Mouse (Mus musculus) hindbrain, embryonic 13.5 days (tissue): ENCODE measurements around the gene Prkci. TPM values are rescaled to one million over a fixed set of nuclear protein-coding genes. Genes with fewer than 3 reads are reported as not detected.

Source experiments
- ATAC-seq: fragments of 200-750 bp; cut with Nextera tagmentation; 2 replicates; pipeline ENCODE4 v1.8.0; 2017; ENCODE audit warnings: moderate TSS enrichment; ENCODE audit not compliant: low FRiP score
- H3K27ac ChIP-seq: fragments of 300-500 bp; sonication (generic); 2 replicates; pipeline ENCODE4 v1.5.1; 2015; ENCODE audit warnings: inconsistent platforms, mild to moderate bottlenecking, moderate library complexity
- H3K27me3 ChIP-seq: fragments of 300-500 bp; sonication (generic); 2 replicates; pipeline ENCODE4 v1.6.1; 2015; ENCODE audit warnings: mild to moderate bottlenecking, inconsistent platforms
- H3K36me3 ChIP-seq: fragments of 300-500 bp; sonication (generic); 2 replicates; pipeline ENCODE4 v1.6.1; 2015; ENCODE audit warnings: mild to moderate bottlenecking, inconsistent platforms
- H3K4me1 ChIP-seq: fragments of 300-500 bp; sonication (generic); replicated peaks from 2 replicates; pipeline ENCODE4 v1.6.1; 2015; ENCODE audit warnings: inconsistent platforms
- H3K4me2 ChIP-seq: fragments of 300-500 bp; sonication (generic); 2 replicates; pipeline ENCODE4 v1.6.1; 2015; ENCODE audit warnings: inconsistent platforms, mild to moderate bottlenecking, moderate library complexity
- H3K4me3 ChIP-seq: fragments of 300-500 bp; sonication (generic); 2 replicates; pipeline ENCODE4 v1.5.1; 2015; ENCODE audit warnings: mild to moderate bottlenecking, inconsistent platforms
- H3K9ac ChIP-seq: fragments of 300-500 bp; sonication (generic); 2 replicates; pipeline ENCODE4 v1.6.1; 2015; ENCODE audit warnings: mild to moderate bottlenecking, inconsistent platforms
- H3K9me3 ChIP-seq: fragments of 300-500 bp; sonication (generic); 2 replicates; pipeline ENCODE4 v1.6.1; 2016; ENCODE audit warnings: inconsistent platforms
- WGBS: fragments of 180-500 bp; shearing (Covaris S2); methylation state at CpG from one replicate; pipeline ENCODE4 v1.1.7; 2015; 5-methylcytosine and 5-hydroxymethylcytosine counted together
- polyA plus RNA-seq: library from polyadenylated mRNA; unstranded; fragments of >200 nt; fragmentation: Nextera tagmentation; extraction: Ambion mirVana; gene quantifications from 2 replicates; pipeline ENCODE4 v1.2.1, GENCODE M21; 2015

Gene Prkci
- polyA plus RNA-seq, 1 experiment from 2014 or later, result 23.9 TPM

DNA sequence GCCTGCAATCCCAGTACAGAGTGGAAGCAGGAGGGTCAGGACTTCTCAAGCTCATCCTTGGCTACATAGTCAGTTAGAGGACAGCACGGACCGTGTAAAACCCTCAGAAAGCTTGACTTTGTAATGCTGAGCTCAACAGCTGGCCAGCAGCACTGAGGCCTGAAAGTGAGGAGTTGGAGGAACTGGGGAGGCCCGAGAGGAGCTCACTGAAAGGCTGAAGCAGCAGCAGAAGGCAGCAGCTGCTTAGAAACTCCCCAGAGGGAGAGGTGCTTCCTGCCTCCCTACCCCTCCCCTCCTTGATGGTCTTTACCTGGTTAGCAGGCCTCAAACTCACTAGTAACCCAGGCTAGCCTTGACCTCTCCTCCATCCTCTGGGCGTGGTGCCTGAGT is 4.5 kb downstream of the Prkci start:
- Histone ChIP-seq H3K9ac (0 out of 2 replicates have a peak overlapping the region, but pooled peaks have one; percentile 3), H3K36me3 (no peaks in the 10 kb centered on the region), H3K4me1 (peaks cover 25% of the 10 kb centered on the region), H3K9me3 (no peaks in the 10 kb centered on the region), H3K4me3 (no peak overlapping the region), H3K4me2 (no peak overlapping the region), H3K27ac (no peak overlapping the region), H3K27me3 (no peaks in the 10 kb centered on the region)
- 41% methylated on average over 4 of the region's 4 CpGs for WGBS
- ATAC-seq, result no peak

DNA sequence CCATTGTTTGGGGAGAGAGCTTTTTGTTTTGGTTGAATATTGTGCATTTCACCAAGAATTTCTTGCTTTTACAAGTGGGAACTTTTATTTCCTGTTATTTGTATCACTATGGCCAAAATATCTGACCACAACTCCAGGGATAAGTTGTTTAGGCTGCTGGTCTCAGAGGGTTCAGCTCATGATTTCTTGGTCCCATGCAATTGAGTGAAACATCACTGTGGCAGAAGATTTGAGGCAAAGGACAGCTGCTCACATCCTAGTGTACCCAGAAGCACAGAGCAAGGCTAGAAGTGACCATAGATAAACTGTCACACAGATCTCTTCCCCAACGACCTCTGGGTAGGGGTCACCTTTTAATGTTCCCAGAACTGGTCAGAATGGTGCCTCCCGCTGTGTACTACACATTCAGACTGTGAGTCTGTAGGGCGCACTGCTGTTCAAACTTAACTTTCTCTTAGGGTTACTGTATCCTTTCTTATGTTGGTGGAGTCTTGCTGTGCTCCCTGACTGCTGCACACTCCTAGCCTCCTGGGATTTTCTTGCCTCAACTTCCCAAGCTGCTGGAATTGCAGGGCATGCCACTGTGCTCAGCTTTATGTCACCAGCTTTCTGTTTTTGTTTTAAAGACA is 5.6 kb downstream of the Prkci start:
- no peak overlapping the region for H3K27ac ChIP-seq
- no peaks in the 10 kb centered on the region for H3K9me3 ChIP-seq
- WGBS, result 42% methylated on average over 3 of the region's 3 CpGs
- H3K4me3 ChIP-seq, result no peak overlapping the region
- H3K4me1 ChIP-seq, result peaks cover 25% of the 10 kb centered on the region
- H3K36me3 ChIP-seq, result no peaks in the 10 kb centered on the region
- H3K27me3 ChIP-seq, result no peaks in the 10 kb centered on the region
- H3K4me2 ChIP-seq, result no peak overlapping the region
- ATAC-seq, result no peak
- H3K9ac ChIP-seq, result no peak overlapping the region; the same call in 1 of the 2 replicates

DNA sequence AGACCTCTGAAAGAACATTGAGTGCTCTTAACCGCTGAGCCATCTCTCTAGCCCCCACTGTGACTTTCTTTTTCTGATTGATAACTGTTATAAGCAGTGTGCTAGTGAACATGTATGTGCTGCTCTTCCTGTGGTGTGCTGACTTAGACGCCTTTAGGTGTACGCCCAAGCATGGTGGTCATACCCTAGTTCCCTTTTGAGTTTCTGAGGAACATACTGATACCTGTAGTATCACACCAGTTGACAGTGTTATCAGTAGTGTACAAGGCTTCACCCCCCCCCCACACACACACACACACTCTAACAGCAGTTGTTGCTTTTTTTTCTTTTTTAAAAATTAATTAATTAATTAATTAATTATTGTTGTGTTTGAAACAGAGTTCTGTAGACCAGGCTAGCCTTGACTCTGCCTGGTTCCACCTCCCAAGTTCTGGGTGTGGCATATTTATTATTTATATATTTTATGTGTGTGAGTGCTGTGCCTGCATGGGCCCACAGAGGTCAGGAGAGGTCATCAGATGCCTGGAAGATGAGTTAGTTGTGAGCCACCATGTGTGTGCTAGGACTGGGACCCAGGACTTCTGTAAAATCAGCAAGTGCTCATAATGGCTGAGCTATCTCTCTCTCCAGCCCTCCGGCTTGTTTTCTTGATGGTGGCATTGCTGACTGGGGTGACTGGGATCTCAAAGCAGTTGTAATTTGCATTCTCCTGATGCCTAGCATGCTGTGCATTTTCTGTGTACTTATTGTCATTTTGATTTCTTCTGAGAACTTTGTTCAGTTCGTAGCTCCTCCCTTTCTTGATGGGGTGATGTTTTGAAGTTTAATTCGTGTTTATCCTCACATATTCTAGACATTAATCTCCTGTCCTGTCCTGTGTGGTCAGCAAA is 9.0 kb downstream of the Prkci start:
- WGBS, result 72% methylated on average over 6 of the region's 6 CpGs
- no peak overlapping the region for H3K4me2 ChIP-seq
- peaks cover 13% of the 10 kb centered on the region for H3K4me1 ChIP-seq
- no peak overlapping the region for H3K27ac ChIP-seq
- no peak overlapping the region for H3K9ac ChIP-seq
- H3K36me3 ChIP-seq, result no peaks in the 10 kb centered on the region
- H3K27me3 ChIP-seq, result no peaks in the 10 kb centered on the region
- no peak for ATAC-seq
- no peak overlapping the region for H3K4me3 ChIP-seq
- H3K9me3 ChIP-seq, result no peaks in the 10 kb centered on the region

DNA sequence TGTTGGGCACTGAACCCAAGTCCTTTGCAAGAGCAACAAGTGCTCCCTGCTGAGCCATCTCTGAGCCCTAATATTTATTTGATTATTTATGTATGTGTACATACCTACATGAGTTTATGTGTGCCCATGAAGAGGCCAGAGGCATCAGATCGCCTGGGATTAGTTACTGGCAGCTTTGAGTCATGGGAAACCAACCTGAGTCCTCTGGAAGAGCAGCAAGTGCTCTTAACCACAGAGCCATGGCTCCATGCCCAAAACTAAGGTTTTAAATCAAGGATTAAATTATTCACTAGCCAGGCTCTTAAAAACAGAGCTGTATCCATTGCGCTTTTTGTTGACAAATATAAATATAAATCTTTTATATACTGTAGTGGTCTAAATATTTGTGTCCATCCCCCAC is 18.8 kb downstream of the Prkci start:
- Histone ChIP-seq H3K9ac (no peak overlapping the region), H3K4me2 (no peak overlapping the region), H3K36me3 (no peaks in the 10 kb centered on the region), H3K9me3 (no peaks in the 10 kb centered on the region), H3K27me3 (no peaks in the 10 kb centered on the region), H3K4me3 (no peak overlapping the region), H3K4me1 (peaks cover 22% of the 10 kb centered on the region), H3K27ac (no peak overlapping the region)
- 90% methylated on average over 2 of the region's 2 CpGs for WGBS
- ATAC-seq, result no peak

DNA sequence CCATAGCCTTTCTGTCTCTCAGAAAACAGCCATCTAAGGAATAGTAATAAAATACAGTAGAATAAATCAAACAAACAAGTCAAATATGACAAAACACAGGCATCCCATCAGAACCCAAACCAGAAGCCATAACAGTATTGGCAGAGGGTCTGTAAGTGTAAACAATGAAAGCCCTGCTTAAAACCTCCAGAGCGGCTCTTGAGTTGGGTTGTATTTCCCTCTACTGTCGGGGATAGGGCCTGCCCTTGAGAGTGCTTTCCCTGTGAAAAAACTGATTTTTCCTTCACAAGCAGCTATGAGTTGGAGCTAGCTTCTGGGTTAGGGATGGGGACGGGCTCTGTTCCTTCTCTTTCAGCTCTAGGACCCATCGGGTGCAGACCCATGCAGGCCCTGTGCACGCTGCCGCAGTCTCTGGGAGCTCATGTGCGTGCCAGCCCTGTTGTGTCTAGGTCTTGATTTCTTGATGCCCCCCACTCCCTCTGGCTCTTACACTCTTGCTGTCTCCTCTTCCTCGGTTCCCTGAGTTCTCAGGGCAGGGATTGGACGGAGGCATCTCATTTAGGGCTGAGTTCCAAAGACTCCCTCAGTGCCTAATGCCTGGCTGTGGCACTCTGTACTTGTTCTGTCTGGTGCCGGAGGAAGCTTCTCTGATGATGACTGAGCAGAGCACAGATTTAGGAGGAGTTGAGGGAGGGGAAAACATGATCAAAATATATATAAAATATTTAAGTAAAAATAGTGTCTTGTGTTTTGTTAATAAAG is 20.3 kb downstream of the Prkci start:
- no peak for ATAC-seq
- no peak overlapping the region for H3K27ac ChIP-seq
- H3K4me3 ChIP-seq, result no peak overlapping the region
- no peaks in the 10 kb centered on the region for H3K27me3 ChIP-seq
- 0 out of 2 replicates have a peak, but pooled peaks cover 2% of the 10 kb centered on the region for H3K36me3 ChIP-seq
- no peak overlapping the region for H3K4me2 ChIP-seq
- H3K9ac ChIP-seq, result no peak overlapping the region
- peaks cover 22% of the 10 kb centered on the region for H3K4me1 ChIP-seq
- WGBS, result 85% methylated on average over 10 of the region's 10 CpGs
- no peaks in the 10 kb centered on the region for H3K9me3 ChIP-seq

DNA sequence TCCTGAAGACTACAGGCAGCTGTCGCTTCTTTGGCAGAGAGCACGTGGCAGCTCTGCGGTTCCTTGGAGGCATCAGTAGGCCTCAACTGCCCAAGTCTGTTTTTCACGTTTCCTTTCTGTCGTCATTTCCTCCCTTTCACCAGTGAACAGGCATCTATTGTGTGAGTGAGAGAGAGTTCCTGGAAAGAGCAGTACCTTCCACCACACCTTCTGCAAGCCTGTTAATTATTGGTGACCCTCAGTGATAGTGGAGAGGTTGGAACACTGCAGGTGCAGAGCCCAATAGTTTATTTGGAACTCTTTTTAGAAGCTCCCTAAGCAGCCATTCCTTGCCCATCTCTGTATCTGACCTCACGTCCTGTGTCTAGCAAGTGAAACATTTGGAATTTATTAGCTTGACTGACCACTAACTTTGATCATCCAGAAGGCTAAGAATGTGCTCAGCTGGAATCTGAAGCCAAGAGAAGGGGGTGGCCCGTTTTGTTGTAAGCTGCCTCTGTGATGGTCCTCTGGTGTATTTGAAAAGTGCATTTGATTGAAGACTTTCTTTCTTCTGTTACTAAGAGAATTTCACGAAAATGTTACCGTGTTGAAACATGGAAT is 21.1 kb downstream of the Prkci start:
- ATAC-seq, result no peak
- no peaks in the 10 kb centered on the region for H3K27me3 ChIP-seq
- H3K4me2 ChIP-seq, result no peak overlapping the region
- no peak overlapping the region for H3K4me3 ChIP-seq
- no peaks in the 10 kb centered on the region for H3K9me3 ChIP-seq
- H3K27ac ChIP-seq, result no peak overlapping the region
- no peak overlapping the region for H3K9ac ChIP-seq
- peaks cover 22% of the 10 kb centered on the region for H3K4me1 ChIP-seq
- 38% methylated on average over 9 of the region's 9 CpGs for WGBS
- 0 out of 2 replicates have a peak, but pooled peaks cover 2% of the 10 kb centered on the region for H3K36me3 ChIP-seq

DNA sequence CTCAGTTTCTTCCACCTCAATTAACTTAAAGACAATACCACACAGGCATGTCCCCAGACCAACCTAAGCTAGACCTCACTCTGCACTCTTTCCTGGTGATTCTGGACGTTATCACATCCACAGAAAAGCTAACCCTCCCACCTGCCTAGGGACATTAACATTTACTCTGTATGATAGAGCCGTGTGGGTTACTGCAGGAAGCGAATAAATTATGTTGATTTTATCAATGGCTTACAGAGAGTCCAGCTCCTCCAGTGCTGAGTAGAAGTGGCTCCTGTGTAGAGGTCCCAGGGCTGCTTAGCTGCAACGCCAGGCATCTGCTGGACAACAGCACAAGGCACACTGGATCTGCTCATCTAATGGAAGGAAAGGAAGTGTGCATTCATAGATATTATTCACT is 22.1 kb downstream of the Prkci start:
- 0 out of 2 replicates have a peak, but pooled peaks have one; percentile 43 for ATAC-seq

DNA sequence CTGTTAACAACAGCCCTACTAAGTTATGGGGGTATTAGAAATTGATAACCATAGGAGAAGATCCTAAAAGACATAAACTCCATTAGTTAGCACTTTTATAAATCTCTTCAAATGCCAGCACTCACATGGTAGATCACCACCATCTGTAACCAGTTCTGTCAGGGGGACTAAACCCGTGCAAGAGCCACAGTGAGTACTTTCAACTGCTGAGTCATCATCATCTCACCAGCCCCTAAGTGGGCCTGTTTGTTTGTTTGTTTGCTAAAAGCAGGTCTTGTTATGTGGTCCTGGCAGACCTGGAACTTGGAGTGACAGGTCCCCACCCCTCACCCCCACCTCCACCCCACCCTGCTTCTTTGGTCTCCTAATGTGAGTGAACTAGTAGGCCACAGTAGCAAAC is 23.7 kb downstream of the Prkci start:
- Histone ChIP-seq H3K9me3 (no peaks in the 10 kb centered on the region), H3K4me2 (no peak overlapping the region), H3K27me3 (no peaks in the 10 kb centered on the region), H3K36me3 (peaks cover 7% of the 10 kb centered on the region; the same call in 1 of the 2 replicates), H3K27ac (no peak overlapping the region), H3K9ac (no peak overlapping the region), H3K4me1 (peaks cover 28% of the 10 kb centered on the region), H3K4me3 (no peak overlapping the region)
- 91% methylated on average over 1 of the region's 1 CpGs for WGBS
- ATAC-seq, result no peak

More for the DNA sequence above, 22.1 kb downstream of the Prkci start:
- no peak overlapping the region for H3K4me2 ChIP-seq
- H3K4me1 ChIP-seq, result peaks cover 22% of the 10 kb centered on the region
- no peak overlapping the region for H3K27ac ChIP-seq
- peaks cover 7% of the 10 kb centered on the region; the same call in 1 of the 2 replicates for H3K36me3 ChIP-seq
- no peaks in the 10 kb centered on the region for H3K9me3 ChIP-seq
- 40% methylated on average over 4 of the region's 4 CpGs for WGBS
- no peak overlapping the region for H3K4me3 ChIP-seq
- H3K27me3 ChIP-seq, result no peaks in the 10 kb centered on the region
- H3K9ac ChIP-seq, result no peak overlapping the region

DNA sequence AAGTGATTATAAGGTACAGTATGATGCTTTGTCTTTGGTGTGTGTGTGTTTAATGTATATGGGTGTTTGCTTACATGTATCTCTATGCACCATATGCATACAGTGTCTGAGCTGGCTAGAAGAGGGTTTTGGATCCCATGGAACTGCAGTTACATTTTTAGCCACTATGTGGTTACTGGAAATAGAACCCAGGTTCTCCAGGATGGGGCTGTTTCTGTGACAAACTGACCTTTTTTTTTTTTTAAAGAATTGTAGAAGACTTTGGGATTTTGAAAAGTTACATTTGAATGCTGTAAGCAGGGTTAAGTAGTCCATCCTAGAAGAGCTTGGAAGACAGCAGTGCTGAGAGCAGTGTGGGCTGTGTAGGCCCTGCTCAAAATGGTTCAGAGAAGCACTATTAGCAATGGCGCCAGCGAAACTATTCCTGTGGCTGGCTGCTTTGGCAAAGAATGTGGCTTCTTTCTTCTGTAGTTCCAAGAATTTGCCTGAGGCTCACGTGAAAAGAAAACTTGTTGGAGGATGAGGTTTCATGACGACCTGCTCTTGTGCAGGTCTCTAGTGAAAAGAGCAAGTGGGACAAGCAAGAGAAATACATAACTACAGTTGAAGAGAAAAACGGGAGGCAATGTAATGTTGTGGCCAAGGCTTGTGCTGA is 24.4 kb downstream of the Prkci start:
- H3K4me3 ChIP-seq, result no peak overlapping the region
- peaks cover 25% of the 10 kb centered on the region for H3K4me1 ChIP-seq
- H3K9ac ChIP-seq, result no peak overlapping the region
- no peak overlapping the region for H3K4me2 ChIP-seq
- no peaks in the 10 kb centered on the region for H3K9me3 ChIP-seq
- WGBS, result 94% methylated on average over 5 of the region's 5 CpGs
- H3K36me3 ChIP-seq, result peaks cover 7% of the 10 kb centered on the region; the same call in 1 of the 2 replicates
- no peak for ATAC-seq
- H3K27me3 ChIP-seq, result no peaks in the 10 kb centered on the region
- no peak overlapping the region for H3K27ac ChIP-seq

DNA sequence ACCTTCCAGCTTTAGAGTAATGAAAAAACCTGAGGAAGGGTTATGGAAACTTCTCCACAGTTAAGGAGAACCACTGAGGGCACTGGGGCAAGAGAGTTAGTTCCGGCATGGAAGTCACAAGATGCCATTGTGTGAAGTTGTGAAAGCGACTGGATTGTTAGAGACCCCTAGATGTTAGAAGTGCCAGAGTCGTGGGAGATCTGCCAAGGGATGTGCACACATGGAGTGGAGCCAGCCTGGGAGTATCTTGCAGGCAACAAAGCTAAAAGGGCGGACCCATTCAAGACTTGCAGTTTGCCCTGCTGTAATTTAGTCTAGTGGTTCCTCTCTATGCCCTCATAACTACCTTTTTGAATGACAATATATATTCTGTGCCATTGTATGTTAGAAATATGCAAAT is 25.1 kb downstream of the Prkci start:
- H3K4me1 ChIP-seq, result peaks cover 22% of the 10 kb centered on the region
- no peak for ATAC-seq
- 80% methylated on average over 4 of the region's 4 CpGs for WGBS

DNA sequence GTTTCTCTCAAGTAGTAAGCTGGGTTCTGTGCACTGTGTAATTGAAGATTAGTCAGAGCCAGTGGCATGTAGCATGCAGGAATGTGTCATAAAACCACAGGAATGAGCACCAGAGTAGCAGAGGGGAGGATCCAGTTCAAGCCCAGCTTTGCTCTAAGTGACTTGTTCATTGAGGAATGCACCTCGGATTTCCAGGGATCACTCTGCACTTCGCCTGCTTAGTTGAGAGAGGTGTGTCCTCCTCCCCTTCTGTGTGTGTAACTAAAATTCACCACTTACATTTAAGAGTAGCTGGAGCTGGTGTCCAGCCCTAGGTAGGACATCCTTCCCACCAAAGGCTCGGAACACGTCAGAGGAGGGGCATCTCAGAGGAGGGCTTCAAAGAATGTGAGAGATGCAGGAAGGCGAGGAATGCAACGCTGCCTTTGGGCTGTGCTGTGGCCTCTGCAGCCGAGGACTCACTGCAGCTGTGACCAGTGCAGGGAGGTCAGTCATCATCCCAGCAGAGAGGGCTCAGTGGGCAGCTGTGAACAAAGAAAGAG is 27.4 kb downstream of the Prkci start:
- Histone ChIP-seq H3K4me3 (no peak overlapping the region), H3K9me3 (no peaks in the 10 kb centered on the region), H3K4me2 (no peak overlapping the region), H3K27me3 (no peaks in the 10 kb centered on the region), H3K4me1 (peaks cover 8% of the 10 kb centered on the region; the same call in 1 of the 2 replicates), H3K27ac (no peak overlapping the region), H3K9ac (0 out of 2 replicates have a peak overlapping the region, but pooled peaks have one; percentile 19), H3K36me3 (peaks cover 7% of the 10 kb centered on the region; the same call in 1 of the 2 replicates)
- no peak for ATAC-seq
- WGBS, result 19% methylated on average over 7 of the region's 7 CpGs

More for the DNA sequence above, 25.1 kb downstream of the Prkci start:
- Histone ChIP-seq H3K9me3 (no peaks in the 10 kb centered on the region), H3K27ac (no peak overlapping the region), H3K4me3 (no peak overlapping the region), H3K4me2 (no peak overlapping the region), H3K27me3 (no peaks in the 10 kb centered on the region), H3K36me3 (peaks cover 7% of the 10 kb centered on the region; the same call in 1 of the 2 replicates), H3K9ac (no peak overlapping the region)
